Mouse (Mus musculus): ENCODE measurements around the gene Cbarp.

The Cbarp gene

DNA sequence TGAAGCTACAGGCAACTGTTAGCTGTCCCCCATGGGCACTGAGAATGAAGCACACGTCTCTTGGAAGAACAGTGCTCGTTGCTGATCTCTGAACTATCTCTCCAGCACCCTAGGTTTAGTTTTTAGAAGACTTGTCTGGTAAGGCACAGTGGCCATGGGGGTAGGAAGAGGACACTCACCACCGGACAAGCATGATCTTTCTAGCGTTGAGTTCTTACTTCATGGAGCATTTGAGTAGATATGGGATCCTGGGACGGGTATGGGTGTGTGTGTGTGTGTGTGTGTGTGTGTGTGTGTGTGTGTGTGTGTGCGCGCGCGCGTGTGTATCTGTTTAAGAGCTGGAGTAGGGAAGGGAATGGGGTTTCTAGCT, at the start of gene Cbarp:
Cbarp (minus strand) TSS at position 170 of the 370 bp plus-strand sequence.
- no peak for DNase-seq

DNA sequence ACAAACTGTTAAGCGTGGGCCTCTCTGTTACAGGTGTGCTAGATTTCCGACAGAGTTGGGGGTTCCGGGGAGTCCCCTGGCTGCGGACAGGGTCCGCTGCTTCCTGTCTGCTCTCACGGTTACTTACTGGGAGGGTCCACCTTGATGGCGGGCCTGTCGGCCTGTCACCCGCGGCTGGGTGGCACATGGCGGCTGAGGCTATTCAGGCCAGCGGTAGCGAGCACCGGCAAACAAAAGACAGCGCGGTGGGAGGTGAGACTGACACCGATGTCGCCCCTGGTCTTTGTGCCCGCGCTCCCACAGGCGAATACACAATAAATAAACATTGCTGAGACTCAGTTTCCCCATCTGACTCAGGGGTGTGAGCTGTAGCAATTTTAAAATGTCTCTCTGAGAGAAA, 49.4 kb upstream of the Cbarp start:
- no peak for DNase-seq

DNA sequence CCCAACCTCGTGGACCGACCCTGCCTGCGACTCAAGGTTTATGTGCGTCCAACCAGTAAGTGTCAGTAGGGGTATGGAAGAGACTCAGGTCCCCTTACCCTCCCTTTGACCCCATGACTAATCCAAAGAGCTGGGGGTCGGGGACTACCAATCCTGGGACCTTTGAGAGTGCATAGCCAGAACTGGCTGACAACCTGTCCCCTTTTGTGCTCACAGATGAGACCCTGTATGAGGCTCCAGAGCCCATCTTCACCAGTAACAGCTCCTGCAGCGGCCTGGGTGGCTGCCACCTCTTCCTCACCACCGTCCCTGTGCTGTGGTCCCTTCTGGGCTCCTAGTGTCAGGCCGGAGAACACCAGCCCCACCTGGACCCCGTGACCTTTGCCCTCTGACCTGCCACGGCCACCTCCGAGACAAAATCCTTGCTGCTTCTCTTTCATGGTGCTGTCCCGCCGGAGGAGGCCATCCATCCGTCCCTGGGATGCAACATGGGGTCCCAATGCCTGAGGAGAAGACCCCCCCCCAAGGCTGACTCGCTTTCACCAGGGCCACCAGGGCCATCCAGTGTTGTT, 47.9 kb upstream of the Cbarp start:
- DNase-seq, result no peak

DNA sequence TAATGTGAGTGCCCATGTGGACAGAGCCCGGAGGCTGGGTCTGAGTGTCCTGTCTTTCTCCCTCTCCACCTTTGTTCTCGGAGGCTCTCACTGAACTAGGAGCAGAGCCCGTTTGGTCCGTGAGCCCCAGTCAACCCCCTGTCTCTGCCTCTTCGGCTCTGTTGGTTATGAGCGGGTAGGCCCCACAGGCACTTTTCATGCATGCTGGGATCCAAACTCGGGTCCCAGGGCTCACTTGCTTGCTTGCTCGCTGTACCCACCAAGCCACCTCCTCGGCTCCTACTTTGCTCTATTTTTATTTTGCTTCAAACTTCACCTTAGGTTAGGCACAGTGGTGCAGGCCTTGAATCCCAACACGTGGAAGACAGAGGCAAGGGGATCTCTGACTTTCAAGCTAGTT, 47.1 kb upstream of the Cbarp start:
- no peak for DNase-seq

DNA sequence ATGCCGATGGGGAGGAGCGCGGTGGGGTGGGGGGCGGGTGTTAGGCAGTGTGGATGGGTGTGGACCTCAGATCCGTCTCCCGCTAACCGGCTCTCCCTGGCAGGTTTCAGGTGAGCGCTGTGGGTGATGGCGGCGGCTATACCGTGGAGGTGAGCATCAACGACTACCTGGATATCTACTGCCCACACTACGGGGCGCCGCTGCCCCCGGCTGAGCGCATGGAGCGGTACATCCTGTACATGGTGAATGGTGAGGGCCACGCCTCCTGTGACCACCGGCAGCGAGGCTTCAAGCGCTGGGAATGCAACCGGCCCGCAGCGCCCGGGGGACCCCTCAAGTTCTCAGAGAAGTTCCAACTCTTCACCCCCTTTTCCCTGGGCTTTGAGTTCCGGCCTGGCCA, 46.0 kb upstream of the Cbarp start:
- no peak for DNase-seq

DNA sequence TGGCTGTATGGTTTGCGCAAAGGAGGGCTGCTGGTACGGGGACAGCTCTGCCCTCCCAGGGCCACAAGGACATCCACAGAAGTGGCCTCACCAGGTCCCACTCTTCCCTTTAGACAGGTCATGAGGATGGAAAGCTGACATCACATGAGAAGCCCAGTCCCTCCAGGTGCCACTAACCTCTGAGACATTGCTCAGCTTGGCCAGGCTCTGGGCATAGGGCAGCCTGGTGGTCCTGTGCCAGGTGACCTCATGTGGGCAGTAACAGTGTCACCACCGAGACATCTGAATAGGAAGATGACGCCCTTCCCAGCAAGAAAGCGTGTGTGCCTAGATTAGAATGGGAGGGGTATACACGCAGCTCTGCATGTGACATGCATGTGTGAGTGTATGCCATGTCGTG, 41.9 kb upstream of the Cbarp start:
- DNase-seq, result no peak

DNA sequence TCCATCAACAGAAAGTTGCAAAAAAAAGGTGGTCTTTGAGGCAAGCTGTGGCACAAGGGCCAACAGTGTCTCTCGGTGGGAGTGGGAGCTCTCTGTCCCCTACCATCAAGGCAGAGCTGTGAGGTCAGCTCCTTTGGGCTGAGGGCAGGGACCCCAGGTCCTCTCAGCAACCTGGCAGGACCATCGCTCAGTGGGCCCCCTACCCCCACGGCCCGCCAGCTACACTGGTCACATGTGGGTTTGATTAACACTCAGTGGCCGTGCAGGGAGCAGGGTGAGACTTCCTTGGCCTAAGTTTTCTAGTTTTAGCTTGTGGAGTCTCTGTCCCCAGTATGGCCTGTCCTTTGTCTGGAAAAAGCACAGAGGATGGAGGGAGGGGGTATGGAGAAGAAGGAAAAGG, 40.2 kb upstream of the Cbarp start:
- DNase-seq, result no peak

DNA sequence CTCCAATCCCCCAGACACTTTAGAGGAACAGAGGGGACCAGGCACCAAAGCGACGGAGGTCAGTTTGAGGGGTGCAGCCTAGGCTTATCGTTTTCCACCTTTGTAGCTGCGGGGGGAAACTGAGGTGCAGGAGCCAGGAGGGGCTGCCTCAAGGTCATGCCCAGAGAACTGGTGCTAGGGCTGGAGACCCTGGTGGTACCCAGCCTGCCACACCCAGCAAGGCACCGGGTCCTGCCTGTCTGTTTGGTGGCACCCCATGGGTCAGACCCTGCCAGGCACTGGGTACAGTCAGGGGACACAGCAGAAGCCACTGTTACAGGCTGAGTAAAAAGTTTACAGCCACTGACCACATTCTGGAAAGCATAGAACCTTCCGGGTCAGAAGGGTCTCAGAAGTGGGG, 39.7 kb upstream of the Cbarp start:
- peak in 1 of 2 experiments; percentile 6 for DNase-seq

DNA sequence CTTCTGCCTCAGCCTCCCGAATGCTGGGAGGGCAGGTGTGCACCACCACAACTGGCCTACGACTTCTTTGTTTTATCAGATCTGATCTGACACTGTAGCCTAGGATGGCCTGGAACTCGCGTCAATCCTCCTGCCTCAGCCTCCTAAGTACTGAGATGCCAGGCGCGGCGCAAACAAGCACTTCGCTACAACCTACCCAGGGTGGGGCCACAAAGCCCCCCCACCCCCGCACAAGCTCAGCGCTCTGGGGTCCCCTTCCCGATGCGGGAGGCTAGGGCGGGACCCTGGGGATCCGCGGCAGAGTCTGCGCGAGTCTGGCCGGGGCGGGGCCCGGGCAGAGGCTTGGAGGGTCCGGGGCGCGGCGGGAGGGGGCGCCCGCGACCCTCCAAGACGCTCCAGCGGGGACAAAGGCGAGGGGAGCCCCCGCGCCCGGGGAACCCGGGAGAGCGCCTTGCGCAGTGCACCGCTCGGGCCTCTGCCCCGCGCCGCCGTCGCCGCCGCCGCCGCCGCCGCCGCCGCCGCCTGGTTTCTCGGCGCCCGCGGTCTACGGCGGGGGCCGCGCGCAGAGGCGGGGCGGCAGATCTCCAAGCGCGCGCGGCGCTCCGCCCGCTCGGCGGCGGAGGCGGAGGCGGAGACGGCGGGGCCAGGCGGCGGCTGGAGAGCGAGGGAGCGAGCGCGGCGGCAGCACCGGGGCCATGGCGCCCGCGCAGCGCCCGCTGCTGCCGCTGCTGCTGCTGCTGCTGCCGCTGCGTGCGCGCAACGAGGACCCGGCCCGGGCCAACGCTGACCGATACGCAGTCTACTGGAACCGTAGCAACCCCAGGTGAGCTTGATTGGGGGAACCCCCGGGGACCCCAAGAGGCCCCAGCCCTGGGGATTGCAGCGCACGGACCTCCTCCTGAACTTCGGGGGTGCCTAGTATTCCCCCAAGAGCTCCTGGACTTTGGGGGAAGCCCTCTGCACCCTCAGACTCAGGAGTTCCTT, 38.7 kb upstream of the Cbarp start, which contains the start of gene Efna2:
Efna2 (plus strand) TSS at position 415 of the 984 bp plus-strand sequence.
- DNase-seq, result peak; percentile 63 to 73

DNA sequence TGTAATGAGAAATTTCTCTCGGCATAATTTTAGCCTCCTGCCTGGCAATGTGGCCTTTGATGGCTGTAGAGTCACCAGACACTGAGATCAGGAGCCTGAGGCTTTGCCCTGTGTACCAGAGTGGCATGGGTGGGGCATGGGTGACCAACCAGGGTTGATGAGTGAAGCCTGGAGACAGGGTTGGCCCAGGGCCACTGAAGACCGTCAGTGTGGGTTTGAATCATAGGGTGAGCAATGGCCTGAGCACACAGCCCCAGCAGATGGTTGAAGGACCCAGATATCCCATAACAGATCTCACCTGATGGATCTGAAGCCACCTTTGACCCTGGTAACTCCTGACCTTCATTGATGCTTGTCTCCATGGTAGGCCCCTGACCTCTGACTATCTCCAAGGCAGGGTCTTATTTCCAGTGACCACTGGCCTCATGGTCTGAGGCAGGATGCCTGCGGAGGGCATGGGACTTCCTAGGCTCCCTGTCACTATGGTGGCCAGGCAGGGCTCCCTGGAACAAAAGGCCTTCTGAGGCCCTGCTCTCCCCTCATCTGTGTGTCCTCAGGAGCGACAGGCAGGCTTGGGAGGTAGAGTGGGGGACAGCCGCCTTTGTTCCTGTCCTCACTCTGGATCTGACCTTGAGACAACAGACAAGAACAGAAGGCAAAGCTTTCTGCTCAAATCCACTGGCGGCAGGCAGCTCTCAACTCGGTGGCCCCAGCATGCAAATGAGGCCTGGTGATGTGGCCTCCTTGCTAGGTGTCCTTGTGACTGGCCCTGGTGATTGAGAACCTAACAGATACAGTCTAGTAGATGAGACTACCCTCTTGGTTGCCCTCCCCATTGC, 37.0 kb upstream of the Cbarp start:
- no peak for DNase-seq

DNA sequence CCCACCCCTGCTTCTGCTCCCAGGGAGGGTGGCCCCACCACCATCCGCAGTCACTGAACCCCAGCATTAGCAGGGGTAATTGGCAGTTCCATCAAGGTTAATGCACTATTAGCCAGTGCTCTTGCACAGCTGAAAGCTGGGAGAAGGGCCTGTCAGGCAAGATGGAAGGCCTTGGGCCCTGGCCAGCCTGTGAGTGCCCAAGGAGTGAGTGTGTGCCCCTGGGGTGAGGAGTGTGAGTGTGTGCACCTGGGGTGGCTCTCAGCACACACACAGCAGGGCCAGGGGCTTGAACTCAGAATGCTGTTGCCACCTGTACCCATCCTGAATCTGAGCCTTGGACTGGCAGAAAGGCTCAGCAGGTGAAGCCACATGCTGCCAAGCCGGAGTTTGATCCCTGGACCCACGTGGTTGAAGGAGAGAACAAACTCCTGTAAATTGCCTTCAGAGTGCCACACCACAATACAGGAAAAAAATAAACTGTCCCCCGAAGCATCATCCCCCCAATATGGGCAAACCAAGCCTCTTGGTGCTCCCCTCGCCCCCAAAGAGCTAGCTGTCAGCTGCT, 35.7 kb upstream of the Cbarp start:
- DNase-seq, result peak in 1 of 2 experiments; percentile 8

DNA sequence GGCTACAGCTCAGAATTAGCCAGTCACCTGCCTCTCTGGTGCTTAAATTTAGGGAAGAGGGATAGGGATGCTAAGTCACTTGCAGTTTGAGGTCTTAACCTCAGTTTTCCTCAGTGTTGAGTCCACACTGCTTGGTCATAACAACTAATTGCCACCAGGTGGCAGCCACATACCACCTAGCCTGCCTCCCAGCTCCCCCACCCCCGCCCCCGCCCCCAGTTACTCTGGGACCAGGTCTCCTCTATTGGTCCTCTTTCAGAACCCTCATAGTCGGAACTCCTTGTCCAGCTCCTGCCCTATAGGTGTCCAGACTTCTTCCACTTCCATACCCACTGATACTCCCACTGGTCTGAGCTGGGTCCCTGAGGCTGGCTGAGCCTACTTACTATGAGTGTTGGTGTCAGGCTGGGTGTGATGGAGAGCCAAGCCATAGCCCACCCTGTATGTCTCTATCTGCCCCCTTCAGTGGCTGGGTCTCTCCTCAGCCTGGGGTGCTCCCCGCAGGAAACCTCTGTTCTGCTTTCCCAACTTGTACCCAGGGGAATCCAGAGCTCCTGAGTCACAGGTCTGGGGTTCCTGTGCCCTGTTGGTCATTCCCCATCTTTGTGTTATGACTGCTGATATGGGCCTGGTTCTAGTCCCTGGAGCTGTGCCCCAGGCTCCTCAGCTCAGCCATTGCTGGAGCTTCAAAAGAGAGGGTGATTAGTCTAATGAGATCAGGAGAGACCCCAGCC, 35.1 kb upstream of the Cbarp start:
- peak; percentile 61 to 71 for DNase-seq

DNA sequence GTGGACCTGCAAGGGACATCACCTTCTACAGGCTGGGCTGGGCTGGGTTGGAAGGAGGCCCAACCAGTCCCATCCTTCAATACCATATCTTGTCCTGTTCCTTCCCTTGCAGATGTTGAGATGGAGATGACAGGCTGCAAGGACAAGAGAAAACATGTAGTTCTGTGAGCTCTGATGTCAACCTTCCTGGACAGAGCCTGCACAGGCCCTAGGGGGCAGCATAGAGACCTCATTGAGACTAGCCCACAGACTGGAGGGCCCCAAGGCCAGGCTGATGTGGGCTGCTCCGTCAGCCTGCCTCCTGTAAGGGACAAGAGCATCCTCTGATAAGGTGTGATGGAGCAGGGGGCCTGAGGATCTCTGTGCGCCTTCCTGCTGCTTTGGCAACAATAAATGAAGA, 34.1 kb upstream of the Cbarp start:
- peak in 1 of 2 experiments; percentile 67 for DNase-seq

DNA sequence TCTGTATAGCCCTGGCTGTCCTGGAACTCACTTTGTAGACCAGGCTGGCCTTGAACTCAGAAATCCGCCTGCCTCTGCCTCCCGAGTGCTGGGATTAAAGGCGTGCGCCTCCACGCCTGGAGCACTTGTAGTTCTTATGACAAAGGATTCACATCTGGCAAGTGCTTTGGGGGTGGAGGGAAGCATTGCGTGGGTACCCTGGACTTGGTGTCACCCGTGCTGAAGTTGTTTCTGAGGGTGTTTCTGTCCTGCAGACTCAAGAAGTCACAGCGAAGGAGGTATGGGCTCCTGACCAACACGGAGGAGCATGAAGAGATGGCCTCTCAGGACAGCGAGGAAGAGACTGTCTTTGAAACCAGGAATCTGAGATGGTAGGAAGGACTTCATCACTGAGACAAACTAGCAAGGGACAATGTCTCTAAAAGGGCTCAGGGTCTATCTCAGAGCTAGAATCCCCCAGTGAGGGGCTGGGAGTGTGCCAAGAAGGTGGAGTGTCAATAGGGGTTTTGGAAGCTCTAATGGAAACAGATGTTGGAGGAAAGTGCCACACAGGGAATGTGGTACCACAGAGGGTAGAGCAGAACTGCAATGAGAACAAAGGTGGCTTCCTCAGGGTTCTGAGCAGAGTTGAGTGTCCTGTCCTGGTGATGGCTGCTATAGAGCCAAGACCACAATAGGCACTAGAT, 33.5 kb upstream of the Cbarp start:
- peak in 1 of 2 experiments; percentile 10 for DNase-seq

DNA sequence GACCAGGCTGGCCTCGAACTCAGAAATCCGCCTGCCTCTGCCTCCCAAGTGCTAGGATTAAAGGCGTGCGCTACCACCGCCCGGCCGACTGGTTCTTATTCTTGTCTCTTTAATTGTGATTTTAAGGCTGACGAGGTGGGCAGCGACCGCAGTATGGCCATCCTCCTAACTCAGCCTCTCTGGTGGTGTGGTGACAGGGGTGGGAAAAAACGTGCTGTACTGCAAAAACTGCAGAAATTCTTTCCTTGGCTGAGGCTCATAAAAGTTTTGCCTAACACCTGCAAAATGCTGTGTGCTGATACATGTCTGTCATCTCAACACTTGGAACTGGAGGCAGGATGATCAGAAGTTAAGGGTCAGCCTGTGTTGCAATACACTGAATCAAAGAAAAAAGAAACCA, 32.7 kb upstream of the Cbarp start:
- no peak for DNase-seq

DNA sequence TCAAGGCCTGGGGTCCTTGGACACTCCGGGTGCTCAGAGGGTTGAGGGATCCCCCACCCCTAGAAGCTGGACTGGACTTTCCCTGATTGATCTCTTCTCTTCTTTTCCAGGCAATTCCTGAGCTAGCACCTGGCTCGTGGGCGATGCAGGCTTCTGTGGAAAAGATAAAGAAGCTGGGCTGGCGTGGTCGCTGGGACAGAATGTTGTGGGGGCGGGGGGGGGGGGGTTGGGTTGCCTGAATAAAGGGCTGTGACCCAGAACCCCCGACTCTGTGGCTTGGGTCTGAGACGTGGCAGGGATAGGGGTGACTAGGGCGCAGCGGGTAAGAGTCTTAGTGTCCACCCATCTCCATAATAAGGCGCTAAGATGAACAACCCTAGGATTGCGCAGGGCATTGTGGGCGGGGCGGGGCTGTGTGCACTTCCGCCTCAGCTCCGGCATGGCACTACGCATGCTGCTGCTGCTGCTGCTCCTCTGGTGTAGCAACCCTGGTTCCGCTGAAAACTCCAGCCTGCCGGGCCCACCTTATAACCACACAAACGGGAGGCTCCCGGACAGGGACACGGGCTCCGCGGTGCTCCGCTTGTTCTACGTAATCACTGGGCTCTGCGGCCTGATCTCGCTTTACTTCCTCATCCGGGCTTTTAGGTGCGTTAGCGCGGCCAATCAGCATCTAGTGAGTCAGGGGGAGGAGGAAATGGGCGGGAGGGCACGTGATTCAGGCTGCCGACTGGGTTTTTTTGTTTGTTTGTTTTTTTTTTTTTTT, 32.1 kb upstream of the Cbarp start, which contains the start of gene 1600002K03Rik:
1600002K03Rik (plus strand) TSS at position 418 of the 766 bp plus-strand sequence.
- peak; percentile 87 to 93 for DNase-seq

DNA sequence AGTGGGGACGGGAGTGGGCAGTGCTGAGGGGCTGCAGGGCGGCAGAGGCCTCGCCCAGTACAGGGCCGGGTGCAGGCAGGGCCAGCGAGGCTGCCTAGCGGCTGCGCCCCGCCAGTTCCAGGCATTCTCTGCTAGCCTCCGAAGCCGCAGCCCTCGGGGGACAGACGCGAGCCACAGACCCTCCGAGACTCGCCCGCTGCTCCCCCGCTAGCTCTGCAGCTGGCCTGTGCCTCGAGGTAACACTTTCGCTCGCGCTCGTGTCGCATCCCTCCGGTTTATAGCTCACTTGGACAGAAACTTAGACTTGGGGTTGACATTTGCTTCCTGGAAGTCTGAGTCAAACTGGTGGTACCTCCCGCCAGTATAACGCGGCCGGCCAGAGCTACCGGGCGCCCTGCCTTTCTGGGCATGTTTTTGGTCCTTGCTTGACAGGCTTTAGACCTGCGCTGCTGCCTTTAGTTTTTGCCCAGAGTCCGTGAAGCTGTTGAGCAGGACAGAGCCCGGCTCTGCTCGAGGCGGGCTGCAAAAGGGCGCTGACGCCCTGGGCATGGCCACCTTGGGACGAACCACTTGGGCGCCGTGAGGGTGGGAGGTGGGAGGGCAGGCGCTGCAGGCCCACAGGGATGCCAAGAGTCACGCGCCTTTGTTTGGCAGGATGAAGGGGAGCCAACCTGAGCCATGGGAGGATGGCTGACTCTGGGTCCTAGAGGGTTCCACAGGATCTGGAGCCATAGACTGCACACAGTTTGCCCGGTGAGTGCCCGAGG, 31.3 kb upstream of the Cbarp start:
- DNase-seq, result peak; percentile 43 to 59

DNA sequence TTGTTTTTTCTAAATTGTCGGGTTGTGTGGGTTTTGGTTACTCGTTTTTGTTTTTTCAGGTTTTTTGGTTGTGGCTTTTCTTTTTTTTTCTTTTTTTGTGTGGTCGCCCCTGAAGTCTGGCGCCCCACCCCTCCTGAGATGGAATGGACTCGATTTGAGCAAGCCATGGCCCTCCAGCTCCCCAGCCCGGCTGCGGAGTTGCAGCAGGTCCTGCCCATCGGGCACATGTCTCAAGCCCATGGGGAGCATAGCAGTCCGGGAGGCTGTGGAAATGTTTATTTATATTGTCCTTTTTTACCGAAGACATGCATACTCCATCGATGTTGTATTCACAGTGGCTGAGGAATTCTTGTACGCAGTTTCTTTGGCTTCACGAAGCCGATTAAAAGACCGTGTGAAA, 30.6 kb upstream of the Cbarp start:
- DNase-seq, result peak in 1 of 2 experiments; percentile 14

DNA sequence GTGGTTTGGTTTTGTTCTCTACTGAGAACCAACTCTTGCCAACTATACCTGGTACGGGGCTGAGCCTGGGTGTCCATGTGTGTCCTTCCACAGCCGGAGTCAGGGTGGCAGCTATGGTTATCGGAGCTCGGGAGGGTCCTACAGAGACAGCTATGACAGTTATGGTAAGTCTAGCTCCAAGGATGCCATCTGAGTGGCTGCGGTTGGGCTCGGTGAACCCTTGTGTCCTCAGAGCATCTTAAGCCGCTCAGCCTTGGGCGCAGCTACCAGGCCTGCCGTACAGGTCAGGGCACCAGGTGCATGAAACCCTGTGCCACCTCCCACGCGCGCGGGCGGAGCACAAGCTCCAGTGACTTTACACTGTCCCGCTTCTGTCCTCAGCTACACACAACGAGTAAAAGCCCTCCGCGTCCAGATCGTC, 30.0 kb upstream of the Cbarp start:
- DNase-seq, result peak in 1 of 2 experiments; percentile 54

DNA sequence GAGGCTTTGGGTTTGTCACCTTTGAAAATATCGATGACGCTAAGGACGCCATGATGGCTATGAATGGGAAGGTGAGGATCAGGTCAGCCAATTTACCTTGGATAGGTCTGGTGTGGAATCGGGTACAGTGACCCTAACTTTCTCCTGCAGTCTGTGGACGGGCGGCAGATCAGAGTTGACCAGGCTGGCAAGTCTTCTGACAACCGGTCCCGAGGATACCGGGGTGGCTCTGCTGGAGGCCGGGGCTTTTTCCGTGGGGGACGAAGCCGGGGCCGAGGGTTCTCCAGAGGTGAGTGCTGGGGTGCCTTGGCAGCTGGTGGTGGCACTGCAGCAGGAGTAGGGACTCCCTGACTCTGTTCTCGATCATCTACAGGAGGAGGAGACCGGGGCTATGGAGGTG, 29.4 kb upstream of the Cbarp start:
- DNase-seq, result peak in 1 of 2 experiments; percentile 14

All from kidney, postnatal 4 days (tissue).